Mouse (Mus musculus): ENCODE data around the gene Anxa6.

DNA sequence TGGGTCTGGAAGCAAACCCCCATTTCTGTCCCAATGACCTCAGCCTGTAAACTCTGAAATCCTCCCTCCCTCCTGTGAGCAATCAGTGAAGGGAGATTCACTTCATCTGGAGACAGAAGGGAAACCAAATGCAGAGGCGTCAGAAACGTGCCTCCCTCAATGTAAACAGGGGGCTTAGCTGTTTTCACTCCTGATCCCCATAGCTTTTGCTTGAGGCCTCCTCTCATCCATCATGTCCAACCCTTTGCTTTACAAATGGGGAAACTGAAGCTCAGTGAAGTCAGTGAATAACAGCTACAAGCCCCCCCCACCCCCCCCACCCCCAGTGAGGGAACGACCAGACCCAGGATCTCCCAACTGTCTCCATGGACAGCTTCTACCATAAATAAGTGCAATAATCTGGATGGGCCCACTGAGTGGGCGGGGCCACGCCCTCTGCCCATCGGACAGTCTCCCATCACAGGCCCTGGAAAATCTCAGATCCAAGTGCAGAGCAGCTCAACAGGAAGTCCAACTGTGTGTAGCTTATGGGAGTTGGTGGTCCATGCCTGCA, 55.8 kb downstream of the Anxa6 start:
- TF ChIP-seq CTCF (conservative IDR thresholded peaks at IDR 0.05; ENCODE audit: low read length) (no peak), POU5F1 (IDR thresholded peaks at IDR 0.05; ENCODE audit: borderline replicate concordance, low read length) (no peak), NANOG (IDR thresholded peaks at IDR 0.05; ENCODE audit: borderline replicate concordance, low read length) (no peak)
